Mouse (Mus musculus) CH12.LX (cell line): Measurements from ENCODE around the gene Mprip. TPM values are rescaled to one million over a fixed set of nuclear protein-coding genes. Genes with fewer than 3 reads are reported as not detected.

ENCODE experiments used
- DNase-seq: peaks from one replicate; pipeline ENCODE4 v3.0.0-alpha.2; 2013; ENCODE audit errors: extremely low read depth
- H3K27ac ChIP-seq: 2 replicates; pipeline ENCODE4 v1.5.1; 2012; ENCODE audit warnings: low read depth, mild to moderate bottlenecking, control low read depth, moderate library complexity; ENCODE audit not compliant: insufficient read depth
- H3K27me3 ChIP-seq: replicated peaks from 2 replicates; pipeline ENCODE3; 2012; ENCODE audit warnings: inconsistent platforms
- H3K36me3 ChIP-seq, 2 experiments: replicated peaks in 1 of 2; 2 replicates each; pipeline versions ENCODE3 to v1.6.1; 2012; ENCODE audit warnings: inconsistent platforms in 1 of 2, low read length in 1 of 2, mild to moderate bottlenecking in 1 of 2, mixed read lengths in 1 of 2, moderate library complexity in 1 of 2; ENCODE audit not compliant: control insufficient read depth in 1 of 2, insufficient read depth in 1 of 2
- H3K4me1 ChIP-seq, 2 experiments: 2 replicates each; pipeline ENCODE4 v1.6.1; 2012; ENCODE audit warnings: inconsistent platforms in 1 of 2, moderate library complexity in 1 of 2; ENCODE audit not compliant: insufficient read depth in 2 of 2, control insufficient read depth in 1 of 2
- H3K4me2 ChIP-seq: 2 replicates; pipeline ENCODE4 v1.6.1; 2012; ENCODE audit warnings: low read depth, mild to moderate bottlenecking, control low read depth; ENCODE audit not compliant: poor library complexity, insufficient read depth, severe bottlenecking
- H3K4me3 ChIP-seq, 3 experiments: fragments of 150-350 bp in 1 of 3; sonication (generic) in 1 of 3; replicated peaks in 1 of 3; 2 replicates each; pipeline versions ENCODE3 to v1.5.1; 2011 to 2012; ENCODE audit warnings: low read depth in 2 of 3, low read length in 2 of 3, mild to moderate bottlenecking in 2 of 3, moderate library complexity in 2 of 3, control low read depth in 1 of 3, improper control_type of control experiment in 1 of 3, inconsistent platforms in 1 of 3, mixed read lengths in 1 of 3; ENCODE audit not compliant: poor library complexity in 1 of 3
- H3K79me2 ChIP-seq: replicated peaks from 2 replicates; pipeline ENCODE4 v1.6.1; 2012; ENCODE audit warnings: mild to moderate bottlenecking, moderate library complexity; ENCODE audit not compliant: control insufficient read depth, poor library complexity, insufficient read depth, severe bottlenecking; ENCODE audit errors: extremely low read depth
- H3K9ac ChIP-seq: 2 replicates; pipeline ENCODE4 v1.6.1; 2012; ENCODE audit warnings: low read depth, mild to moderate bottlenecking, control low read depth, moderate library complexity; ENCODE audit not compliant: insufficient read depth
- H3K9me3 ChIP-seq: replicated peaks from 2 replicates; pipeline ENCODE3; 2012; ENCODE audit warnings: low read length, inconsistent platforms, mixed read lengths
- BHLHE40 ChIP-seq: IDR thresholded peaks from 2 replicates; pipeline ENCODE4 v1.6.1; 2011; ENCODE audit warnings: mild to moderate bottlenecking, low read depth, low read length, improper control_type of control experiment
- CHD1 ChIP-seq: IDR thresholded peaks from 2 replicates; pipeline ENCODE4 v1.6.1; 2012; ENCODE audit warnings: low read depth, low read length, improper control_type of control experiment, inconsistent platforms
- CHD2 ChIP-seq: IDR thresholded peaks from 2 replicates; pipeline ENCODE4 v1.6.1; 2011; ENCODE audit warnings: low read length, improper control_type of control experiment
- CTCF ChIP-seq, 2 experiments: IDR thresholded peaks in 1 of 2; conservative IDR thresholded peaks in 1 of 2; 2 replicates each; pipeline ENCODE4 v1.5.1; 2011 to 2012; ENCODE audit warnings: low read depth in 2 of 2, low read length in 2 of 2, improper control_type of control experiment in 1 of 2, inconsistent platforms in 1 of 2, mild to moderate bottlenecking in 1 of 2, moderate library complexity in 1 of 2
- E2F4 ChIP-seq: IDR thresholded peaks from 2 replicates; pipeline ENCODE4 v1.6.1; 2011; ENCODE audit warnings: low read depth, low read length, improper control_type of control experiment; ENCODE audit not compliant: insufficient replicate concordance
- EP300 ChIP-seq: IDR thresholded peaks from 2 replicates; pipeline ENCODE4 v1.6.1; 2011; ENCODE audit warnings: low read length, improper control_type of control experiment
- ETS1 ChIP-seq: conservative IDR thresholded peaks from 2 replicates; pipeline ENCODE4 v1.6.1; 2012; ENCODE audit warnings: low read depth, mild to moderate bottlenecking, inconsistent platforms, low read length, improper control_type of control experiment, moderate library complexity
- HCFC1 ChIP-seq: IDR thresholded peaks from 2 replicates; pipeline ENCODE4 v1.6.1; 2012; ENCODE audit warnings: low read depth, mild to moderate bottlenecking, inconsistent platforms, low read length, improper control_type of control experiment
- IRF4 ChIP-seq: IDR thresholded peaks from 2 replicates; pipeline ENCODE4 v1.6.1; 2014; ENCODE audit warnings: low read depth, mild to moderate bottlenecking, inconsistent platforms, low read length, improper control_type of control experiment
- JUN ChIP-seq: IDR thresholded peaks from 2 replicates; pipeline ENCODE4 v1.6.1; 2011; ENCODE audit warnings: low read depth, mild to moderate bottlenecking, low read length, improper control_type of control experiment, moderate library complexity; ENCODE audit not compliant: insufficient read depth
- KAT2A ChIP-seq: IDR thresholded peaks from 2 replicates; pipeline ENCODE4 v1.6.1; 2012; ENCODE audit warnings: low read length, improper control_type of control experiment, inconsistent platforms; ENCODE audit not compliant: insufficient replicate concordance
- MAFK ChIP-seq: IDR thresholded peaks from 2 replicates; pipeline ENCODE4 v1.6.1; 2011; ENCODE audit warnings: low read length, improper control_type of control experiment; ENCODE audit not compliant: insufficient replicate concordance
- MAX ChIP-seq: IDR thresholded peaks from 2 replicates; pipeline ENCODE4 v1.6.1; 2011; ENCODE audit warnings: low read length, improper control_type of control experiment
- MEF2A ChIP-seq: IDR thresholded peaks from 2 replicates; pipeline ENCODE4 v1.6.1; 2014; ENCODE audit warnings: low read depth, mild to moderate bottlenecking, inconsistent platforms, low read length, improper control_type of control experiment, borderline replicate concordance
- MYC ChIP-seq: IDR thresholded peaks from 2 replicates; pipeline ENCODE4 v1.6.1; 2011; ENCODE audit warnings: low read depth, mild to moderate bottlenecking, improper control_type of control experiment, low read length
- NELFE ChIP-seq: IDR thresholded peaks from 2 replicates; pipeline ENCODE4 v1.6.1; 2011; ENCODE audit warnings: low read depth, low read length, improper control_type of control experiment
- NRF1 ChIP-seq: IDR thresholded peaks from 2 replicates; pipeline ENCODE4 v1.6.1; 2014; ENCODE audit warnings: low read depth, mild to moderate bottlenecking, inconsistent platforms, low read length, improper control_type of control experiment, moderate library complexity
- POLR2A ChIP-seq: IDR thresholded peaks from 2 replicates; pipeline ENCODE4 v1.6.1; 2011; ENCODE audit warnings: low read depth, mild to moderate bottlenecking, improper control_type of control experiment, low read length
- RCOR1 ChIP-seq: conservative IDR thresholded peaks from 2 replicates; pipeline ENCODE4 v1.6.1; 2012; ENCODE audit warnings: low read depth, mild to moderate bottlenecking, inconsistent platforms, low read length, improper control_type of control experiment
- SMC3 ChIP-seq: IDR thresholded peaks from 2 replicates; pipeline ENCODE4 v1.6.1; 2011; ENCODE audit warnings: low read depth, low read length, improper control_type of control experiment
- USF1 ChIP-seq: IDR thresholded peaks from 2 replicates; pipeline ENCODE4 v1.6.1; 2014; ENCODE audit warnings: low read depth, mild to moderate bottlenecking, inconsistent platforms, low read length, improper control_type of control experiment
- ZKSCAN1 ChIP-seq: IDR thresholded peaks from 2 replicates; pipeline ENCODE4 v1.6.1; 2012; ENCODE audit warnings: low read depth, inconsistent platforms, low read length, improper control_type of control experiment, borderline replicate concordance
- ZMIZ1 ChIP-seq: IDR thresholded peaks from 2 replicates; pipeline ENCODE4 v1.6.1; 2012; ENCODE audit warnings: low read depth, mild to moderate bottlenecking, inconsistent platforms, low read length, improper control_type of control experiment
- dilution Hi-C: fragments of 300-500 bp; cut with MboI; formaldehyde crosslinking; loops from 2 replicates; pipeline ENCODE4 v1.14.3; 2020; ENCODE audit warnings: low sequenced_read_pairs; ENCODE audit not compliant: extremely low pct_unique_long_range_greater_than_20kb, extremely low pct_ligation_motif_present
- in situ Hi-C: fragments of 300-500 bp; cut with MboI; formaldehyde crosslinking; loops from 3 replicates; pipeline ENCODE4 v1.14.3; 2019; ENCODE audit warnings: low sequenced_read_pairs, low pct_ligation_motif_present, low pct_unique_long_range_greater_than_20kb, mixed read lengths
- polyA plus RNA-seq: library from polyadenylated mRNA; unstranded; fragments of >175 nt; gene quantifications from 2 replicates; pipeline ENCODE4 v1.2.1, GENCODE M21; 2012; ENCODE audit warnings: low read depth; ENCODE audit not compliant: insufficient read length
- total RNA-seq, 2 experiments: library from RNA; depleted of rRNA; stranded (reverse); fragments of 300-350 nt in 1 of 2; fragments of >200 nt in 1 of 2; gene quantifications; 2 replicates each; pipeline ENCODE4 v1.2.3; 2012 to 2014

Mprip gene
- total and polyA plus RNA-seq, 3 experiments = 50.6 to 59.5 (median 56.4) TPM

DNA sequence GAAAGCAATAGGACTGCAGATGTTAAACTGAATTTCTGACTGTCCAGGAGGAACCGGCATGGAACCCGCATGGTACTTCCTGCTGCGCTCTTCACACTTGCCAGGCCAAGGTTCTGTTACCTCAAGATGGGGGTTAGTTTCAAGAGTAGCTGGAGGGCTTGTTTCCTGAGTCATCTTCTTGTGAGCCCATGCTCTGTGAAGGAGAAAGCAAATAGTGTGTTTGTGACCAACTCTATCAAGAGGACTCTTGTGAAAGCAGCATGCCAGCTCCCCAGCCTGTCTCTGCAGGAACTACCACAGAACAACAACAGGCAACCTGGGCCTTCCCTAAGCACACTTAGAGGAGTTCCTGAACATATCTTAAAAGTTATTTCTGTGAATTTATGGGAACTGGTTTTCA lies 156.8 kb downstream of the Mprip start:
- H3K36me3 ChIP-seq = peaks cover 66 to 78% of the 10 kb centered on the region in 2 experiments
- in situ Hi-C loops = no loop called here
- DNase-seq = no peak
- no peak overlapping the region for H3K9ac ChIP-seq
- TF ChIP-seq IRF4 (no peak), RCOR1 (no peak), POLR2A (no peak), USF1 (no peak), CHD1 (no peak), ZKSCAN1 (no peak), CHD2 (no peak), HCFC1 (no peak), EP300 (no peak), E2F4 (no peak), MAFK (no peak), MAX (no peak), MEF2A (no peak), NELFE (no peak), SMC3 (no peak)
- TF ChIP-seq, all 38 proteins: peak for 0
- H3K4me1 ChIP-seq = no peaks in the 10 kb centered on the region
- H3K4me2 ChIP-seq = no peak overlapping the region
- dilution Hi-C loops = no loop called here
- H3K27me3 ChIP-seq = no peaks in the 10 kb centered on the region
- no peaks in the 10 kb centered on the region for H3K79me2 ChIP-seq
- H3K27ac ChIP-seq = no peak overlapping the region
- no peaks in the 10 kb centered on the region for H3K9me3 ChIP-seq
- H3K4me3 ChIP-seq = no peak overlapping the region

GRCm38 (mm10) chr11:59821625-59822024 lies 160.5 kb downstream of the Mprip start:
- Histone ChIP-seq H3K9me3 (no peaks in the 10 kb centered on the region), H3K79me2 (peaks cover 2% of the 10 kb centered on the region; the same call in 1 of the 2 replicates), H3K4me2 (no peak overlapping the region), H3K36me3 (peaks cover 81 to 97% of the 10 kb centered on the region in 2 experiments), H3K9ac (no peak overlapping the region), H3K27ac (no peak overlapping the region), H3K27me3 (no peaks in the 10 kb centered on the region), H3K4me1 (no peaks in the 10 kb centered on the region), H3K4me3 (no peak overlapping the region)
- dilution Hi-C loops (no loop called here), in situ Hi-C loops (no loop called here)
- no peak for TF ChIP-seq BHLHE40
- TF ChIP-seq POLR2A = no peak
- TF ChIP-seq ZMIZ1 = no peak
- no peak for TF ChIP-seq NRF1
- TF ChIP-seq JUN = no peak
- no peak for TF ChIP-seq NELFE
- no peak for TF ChIP-seq MYC
- TF ChIP-seq IRF4 = no peak
- no peak for TF ChIP-seq ETS1
- no peak for TF ChIP-seq CTCF (conservative IDR thresholded peaks at IDR 0.05 in 1 of 2, IDR thresholded peaks at IDR 0.05 in 1 of 2; ENCODE audit: low read depth in 2 of 2, low read length in 2 of 2)
- no peak for TF ChIP-seq CHD1
- no peak for TF ChIP-seq CHD2
- no peak for TF ChIP-seq USF1
- TF ChIP-seq KAT2A = no peak
- DNase-seq = no peak

Other genes starting within 250 kb of the Mprip start
- gene Jmjd4, start 211.3 kb upstream of the Mprip start, total RNA-seq (2012; rRNA removed) = 10.2 and 14.0 TPM in 2 replicates
- gene Jmjd4, start 211.3 kb upstream of the Mprip start, total RNA-seq (2014; rRNA removed) = 9.5 and 9.6 TPM in 2 replicates
- gene Jmjd4, start 211.3 kb upstream of the Mprip start, polyA plus RNA-seq = 14.3 and 15.7 TPM in 2 replicates
- gene Snap47, start 210.1 kb upstream of the Mprip start, total RNA-seq (2012; rRNA removed) = 81.8 and 101 TPM in 2 replicates
- 101 and 102 TPM in 2 replicates for gene Snap47, start 210.1 kb upstream of the Mprip start, total RNA-seq (2014; rRNA removed)
- 93.9 and 95.9 TPM in 2 replicates for gene Snap47, start 210.1 kb upstream of the Mprip start, polyA plus RNA-seq
- gene Zfp867, start 188.8 kb upstream of the Mprip start, total RNA-seq (2012; rRNA removed) = 4.1 and 4.9 TPM in 2 replicates
- gene Zfp867, start 188.8 kb upstream of the Mprip start, total RNA-seq (2014; rRNA removed) = 7.1 and 7.2 TPM in 2 replicates
- gene Zfp867, start 188.8 kb upstream of the Mprip start, polyA plus RNA-seq = 4.6 and 5.6 TPM in 2 replicates
- gene Zkscan17, start 134.6 kb upstream of the Mprip start, total RNA-seq (2012; rRNA removed) = 30.6 and 49.9 TPM in 2 replicates
- 8.9 and 9.8 TPM in 2 replicates for gene Zkscan17, start 134.6 kb upstream of the Mprip start, total RNA-seq (2014; rRNA removed)
- gene Zkscan17, start 134.6 kb upstream of the Mprip start, polyA plus RNA-seq = 31.5 and 36.8 TPM in 2 replicates
- gene Nlrp3, start 119.7 kb upstream of the Mprip start, total RNA-seq (2012; rRNA removed) = 0.04 TPM in 1 of 2 replicates, not detected in the other
- gene Nlrp3, start 119.7 kb upstream of the Mprip start, total RNA-seq (2014; rRNA removed) = not detected in 2 replicates
- gene Nlrp3, start 119.7 kb upstream of the Mprip start, polyA plus RNA-seq = not detected in 2 replicates
- not detected in 2 replicates for gene Olfr222, start 85.1 kb upstream of the Mprip start, total RNA-seq (2012; rRNA removed)
- not detected in 2 replicates for gene Olfr222, start 85.1 kb upstream of the Mprip start, total RNA-seq (2014; rRNA removed)
- gene Olfr222, start 85.1 kb upstream of the Mprip start, polyA plus RNA-seq = not detected in 2 replicates
- gene Olfr223, start 68.0 kb upstream of the Mprip start, total RNA-seq (2012; rRNA removed) = not detected in 2 replicates
- not detected in 2 replicates for gene Olfr223, start 68.0 kb upstream of the Mprip start, total RNA-seq (2014; rRNA removed)
- not detected in 2 replicates for gene Olfr223, start 68.0 kb upstream of the Mprip start, polyA plus RNA-seq
- not detected in 2 replicates for gene Pld6, start 126.3 kb downstream of the Mprip start, total RNA-seq (2012; rRNA removed)
- not detected in 2 replicates for gene Pld6, start 126.3 kb downstream of the Mprip start, total RNA-seq (2014; rRNA removed)
- not detected in 2 replicates for gene Pld6, start 126.3 kb downstream of the Mprip start, polyA plus RNA-seq
- 36.1 and 37.2 TPM in 2 replicates for gene Flcn, start 148.7 kb downstream of the Mprip start, total RNA-seq (2012; rRNA removed)
- gene Flcn, start 148.7 kb downstream of the Mprip start, total RNA-seq (2014; rRNA removed) = 28.7 and 31.7 TPM in 2 replicates
- gene Flcn, start 148.7 kb downstream of the Mprip start, polyA plus RNA-seq = 31.1 and 35.1 TPM in 2 replicates
- gene Nt5m, start 178.1 kb downstream of the Mprip start, total RNA-seq (2012; rRNA removed) = 23.1 and 24.3 TPM in 2 replicates
- 24.6 and 25.7 TPM in 2 replicates for gene Nt5m, start 178.1 kb downstream of the Mprip start, total RNA-seq (2014; rRNA removed)
- gene Nt5m, start 178.1 kb downstream of the Mprip start, polyA plus RNA-seq = 16.4 and 22.3 TPM in 2 replicates
- gene Cops3, start 178.5 kb downstream of the Mprip start, total RNA-seq (2012; rRNA removed) = 128 and 140 TPM in 2 replicates
- 317 and 374 TPM in 2 replicates for gene Cops3, start 178.5 kb downstream of the Mprip start, total RNA-seq (2014; rRNA removed)
- 248 and 267 TPM in 2 replicates for gene Cops3, start 178.5 kb downstream of the Mprip start, polyA plus RNA-seq